Mouse (Mus musculus): ENCODE results near the gene Cpn1. TPM values are rescaled to one million over a fixed set of nuclear protein-coding genes. Genes with fewer than 3 reads are reported as not detected.

Gene Cpn1
- total and polyA plus RNA-seq, 2 experiments from 2014 or later, result 0.57 to 0.74 TPM

DNA sequence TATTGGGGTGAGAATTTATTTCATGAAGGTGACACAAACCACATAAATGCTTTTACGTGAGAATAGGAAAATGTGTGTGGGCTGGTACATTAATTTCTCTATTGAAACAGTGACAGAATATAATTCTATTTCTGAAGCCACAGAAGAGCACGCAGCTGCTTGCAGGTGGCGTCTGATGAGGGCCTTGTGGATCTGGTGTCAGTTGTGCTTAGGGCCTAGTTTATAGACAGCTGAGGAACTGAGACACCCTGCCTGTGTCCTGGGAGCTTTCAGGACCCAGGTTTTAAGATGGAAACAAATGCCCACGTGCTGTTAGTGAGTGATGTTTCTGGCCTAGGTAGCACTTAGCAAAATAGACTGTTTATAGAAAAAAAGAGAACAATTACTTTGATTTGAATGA is 18.7 kb upstream of the Cpn1 start:
- Histone ChIP-seq H3K9me3 (ENCODE audit: low read length) (no peaks in the 10 kb centered on the region), H3K27ac (ENCODE audit: low read depth, low read length) (no peak overlapping the region), H3K4me2 (ENCODE audit: low read depth) (no peak overlapping the region), H3K27me3 (ENCODE audit: insufficient read depth, low read length) (no peaks in the 10 kb centered on the region), H3K36me3 (ENCODE audit: insufficient read depth) (no peaks in the 10 kb centered on the region), H3K4me1 (ENCODE audit: insufficient read depth) (no peaks in the 10 kb centered on the region), H3K4me3 (ENCODE audit: low read depth, low read length) (no peak overlapping the region), H3K9ac (no peak overlapping the region)
- TF ChIP-seq CTCF (IDR thresholded peaks at IDR 0.05; ENCODE audit: low read depth), result no peak
- DNase-seq (no peak), ATAC-seq (no peak)
- 68% methylated on average over 4 of the region's 4 CpGs for WGBS

DNA sequence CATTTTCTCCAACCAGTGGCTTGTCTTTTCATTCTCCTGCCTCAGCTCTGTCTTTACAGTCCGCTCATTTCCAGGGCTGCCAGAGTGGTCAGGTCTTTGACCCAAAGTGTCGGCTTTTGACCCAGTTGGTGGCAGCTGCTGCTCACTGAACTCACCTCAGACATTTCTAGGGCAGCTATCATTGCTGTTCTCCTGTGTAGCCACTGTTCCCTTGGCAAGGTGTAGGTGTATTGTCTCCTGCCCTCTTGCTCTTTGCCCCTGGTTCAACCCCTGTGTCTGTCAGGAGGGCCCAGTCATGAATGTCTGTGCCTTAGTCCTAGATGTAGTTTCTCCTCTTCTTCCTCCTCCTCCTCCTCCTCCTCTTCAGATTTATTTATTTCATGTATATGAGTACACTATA is 17.9 kb upstream of the Cpn1 start:
- TF ChIP-seq CTCF (IDR thresholded peaks at IDR 0.05; ENCODE audit: low read depth), result no peak
- H3K27ac ChIP-seq (ENCODE audit: low read depth, low read length), result no peak overlapping the region
- ATAC-seq, result no peak
- WGBS, result 92% methylated on average over 2 of the region's 2 CpGs
- no peak for DNase-seq
- H3K36me3 ChIP-seq (ENCODE audit: insufficient read depth), result no peaks in the 10 kb centered on the region
- no peaks in the 10 kb centered on the region for H3K9me3 ChIP-seq (ENCODE audit: low read length)
- H3K9ac ChIP-seq, result no peak overlapping the region
- H3K4me2 ChIP-seq (ENCODE audit: low read depth), result no peak overlapping the region
- H3K27me3 ChIP-seq (ENCODE audit: insufficient read depth, low read length), result no peaks in the 10 kb centered on the region
- no peaks in the 10 kb centered on the region for H3K4me1 ChIP-seq (ENCODE audit: insufficient read depth)
- no peak overlapping the region for H3K4me3 ChIP-seq (ENCODE audit: low read depth, low read length)

DNA sequence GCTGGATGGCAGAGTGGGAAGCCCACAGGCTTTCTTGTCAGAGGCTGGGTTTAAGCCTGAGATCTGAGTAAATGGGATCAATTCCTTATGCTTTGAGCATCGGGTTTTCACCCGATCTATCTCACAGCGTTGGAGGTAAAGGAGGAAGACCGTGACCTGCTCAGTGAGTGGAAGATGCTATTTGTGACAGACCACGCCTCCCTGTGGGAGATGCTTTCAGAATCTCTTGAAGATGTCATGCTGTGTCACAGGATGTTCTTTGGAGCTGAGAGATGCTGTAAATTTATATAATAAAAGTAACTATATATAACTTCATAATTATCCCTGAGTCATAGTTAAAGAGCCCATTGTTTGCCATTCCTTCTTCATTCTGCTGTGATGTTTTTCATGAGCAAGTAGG is 14.4 kb upstream of the Cpn1 start:
- no peaks in the 10 kb centered on the region for H3K27me3 ChIP-seq (ENCODE audit: insufficient read depth, low read length)
- no peak for TF ChIP-seq CTCF (IDR thresholded peaks at IDR 0.05; ENCODE audit: low read depth)
- ATAC-seq, result no peak
- H3K36me3 ChIP-seq (ENCODE audit: insufficient read depth), result no peaks in the 10 kb centered on the region
- no peak for DNase-seq
- no peak overlapping the region for H3K9ac ChIP-seq
- no peak overlapping the region for H3K27ac ChIP-seq (ENCODE audit: low read depth, low read length)
- 74% methylated on average over 5 of the region's 5 CpGs for WGBS
- H3K4me1 ChIP-seq (ENCODE audit: insufficient read depth), result no peaks in the 10 kb centered on the region
- no peak overlapping the region for H3K4me3 ChIP-seq (ENCODE audit: low read depth, low read length)
- H3K9me3 ChIP-seq (ENCODE audit: low read length), result no peaks in the 10 kb centered on the region
- H3K4me2 ChIP-seq (ENCODE audit: low read depth), result no peak overlapping the region

DNA sequence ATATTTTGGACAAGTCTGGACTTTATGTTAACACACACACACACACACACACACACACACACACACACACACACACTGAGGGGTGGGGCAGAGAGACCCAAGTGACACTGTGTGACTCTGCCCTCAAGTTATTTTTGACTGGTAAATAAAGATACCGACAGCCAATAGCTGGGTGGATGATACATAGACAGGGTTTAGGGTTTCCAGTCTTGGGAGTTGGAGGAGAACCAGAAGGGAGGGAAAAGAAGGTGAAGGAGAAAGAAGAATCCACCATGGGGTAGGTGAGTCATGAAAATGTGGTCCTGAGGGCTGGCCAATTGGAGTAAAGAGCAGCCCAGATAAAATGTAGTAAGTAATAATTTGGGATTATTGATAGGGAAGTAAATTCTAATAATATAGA is 13.7 kb upstream of the Cpn1 start:
- no peaks in the 10 kb centered on the region for H3K27me3 ChIP-seq (ENCODE audit: insufficient read depth, low read length)
- ATAC-seq (no peak), DNase-seq (no peak)
- no peak overlapping the region for H3K4me2 ChIP-seq (ENCODE audit: low read depth)
- WGBS, result 88% methylated on average over 1 of the region's 1 CpGs
- no peak for TF ChIP-seq CTCF (IDR thresholded peaks at IDR 0.05; ENCODE audit: low read depth)
- no peaks in the 10 kb centered on the region for H3K36me3 ChIP-seq (ENCODE audit: insufficient read depth)
- H3K4me1 ChIP-seq (ENCODE audit: insufficient read depth), result no peaks in the 10 kb centered on the region
- no peak overlapping the region for H3K9ac ChIP-seq
- H3K4me3 ChIP-seq (ENCODE audit: low read depth, low read length), result no peak overlapping the region
- no peak overlapping the region for H3K27ac ChIP-seq (ENCODE audit: low read depth, low read length)
- no peaks in the 10 kb centered on the region for H3K9me3 ChIP-seq (ENCODE audit: low read length)

DNA sequence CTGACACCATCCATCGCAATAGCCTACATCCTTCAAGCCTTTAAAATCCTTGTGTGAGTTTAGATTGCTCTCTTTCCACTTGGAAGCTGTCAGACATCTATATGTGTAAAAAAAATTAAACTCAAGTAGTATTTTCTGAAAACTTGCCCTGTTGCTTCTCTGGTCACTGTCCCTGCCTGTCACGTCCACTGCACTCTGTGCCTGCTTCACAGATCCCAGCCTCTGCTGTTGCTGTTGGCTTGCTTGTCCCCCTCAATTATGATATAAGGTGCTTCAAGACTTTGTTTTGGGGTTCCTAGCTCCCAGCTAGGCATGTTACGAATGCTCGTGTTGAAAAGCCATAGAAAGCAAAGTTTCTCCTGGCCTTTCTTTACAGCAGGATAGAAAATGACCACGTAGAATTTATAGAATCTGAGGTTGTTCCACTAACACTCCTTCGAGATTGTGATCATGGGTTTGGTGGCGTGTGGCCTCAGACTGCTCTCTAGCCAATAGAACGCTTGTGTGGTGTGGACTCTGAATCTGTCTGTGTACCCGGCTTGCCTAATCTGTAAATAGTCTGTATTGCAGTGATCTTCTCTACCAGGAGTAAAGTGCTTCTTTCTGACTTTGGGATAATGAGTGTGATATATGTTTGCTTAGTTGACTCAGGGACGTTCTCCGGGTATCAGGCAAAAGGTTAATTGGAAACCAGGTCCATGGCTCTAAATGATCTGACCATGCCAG is 12.6 kb upstream of the Cpn1 start:
- Histone ChIP-seq H3K9ac (no peak overlapping the region), H3K27ac (ENCODE audit: low read depth, low read length) (no peak overlapping the region), H3K36me3 (ENCODE audit: insufficient read depth) (no peaks in the 10 kb centered on the region), H3K9me3 (ENCODE audit: low read length) (no peaks in the 10 kb centered on the region), H3K4me2 (ENCODE audit: low read depth) (no peak overlapping the region), H3K27me3 (ENCODE audit: insufficient read depth, low read length) (no peaks in the 10 kb centered on the region), H3K4me3 (ENCODE audit: low read depth, low read length) (no peak overlapping the region), H3K4me1 (ENCODE audit: insufficient read depth) (no peaks in the 10 kb centered on the region)
- 82% methylated on average over 11 of the region's 11 CpGs for WGBS
- no peak for DNase-seq
- ATAC-seq, result no peak
- no peak for TF ChIP-seq CTCF (IDR thresholded peaks at IDR 0.05; ENCODE audit: low read depth)

DNA sequence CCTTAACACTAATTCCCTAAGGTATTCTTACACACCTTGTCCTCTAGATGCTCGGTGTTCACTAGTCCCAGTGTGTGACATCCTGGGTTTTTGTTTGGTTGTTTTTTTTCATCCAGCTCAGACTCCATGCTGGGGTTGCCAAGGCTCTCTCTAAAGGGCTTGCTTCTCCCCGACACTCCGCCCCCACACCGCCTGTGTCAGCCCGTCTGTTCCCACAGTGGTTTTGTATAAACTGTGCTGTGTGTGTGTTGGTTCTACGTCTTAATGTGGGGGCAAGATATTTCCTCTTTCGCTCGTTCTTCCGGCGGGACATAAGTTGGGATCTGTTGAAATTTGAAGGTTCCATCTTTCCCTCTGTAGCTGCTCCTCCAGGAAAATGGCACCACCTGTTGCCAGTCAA is 11.7 kb upstream of the Cpn1 start:
- H3K27me3 ChIP-seq (ENCODE audit: insufficient read depth, low read length), result no peaks in the 10 kb centered on the region
- ATAC-seq (no peak), DNase-seq (no peak)
- H3K4me2 ChIP-seq (ENCODE audit: low read depth), result no peak overlapping the region
- 84% methylated on average over 10 of the region's 10 CpGs for WGBS
- no peaks in the 10 kb centered on the region for H3K4me1 ChIP-seq (ENCODE audit: insufficient read depth)
- TF ChIP-seq CTCF (IDR thresholded peaks at IDR 0.05; ENCODE audit: low read depth), result no peak
- H3K4me3 ChIP-seq (ENCODE audit: low read depth, low read length), result no peak overlapping the region
- H3K36me3 ChIP-seq (ENCODE audit: insufficient read depth), result no peaks in the 10 kb centered on the region
- H3K27ac ChIP-seq (ENCODE audit: low read depth, low read length), result no peak overlapping the region
- H3K9me3 ChIP-seq (ENCODE audit: low read length), result no peaks in the 10 kb centered on the region
- no peak overlapping the region for H3K9ac ChIP-seq

DNA sequence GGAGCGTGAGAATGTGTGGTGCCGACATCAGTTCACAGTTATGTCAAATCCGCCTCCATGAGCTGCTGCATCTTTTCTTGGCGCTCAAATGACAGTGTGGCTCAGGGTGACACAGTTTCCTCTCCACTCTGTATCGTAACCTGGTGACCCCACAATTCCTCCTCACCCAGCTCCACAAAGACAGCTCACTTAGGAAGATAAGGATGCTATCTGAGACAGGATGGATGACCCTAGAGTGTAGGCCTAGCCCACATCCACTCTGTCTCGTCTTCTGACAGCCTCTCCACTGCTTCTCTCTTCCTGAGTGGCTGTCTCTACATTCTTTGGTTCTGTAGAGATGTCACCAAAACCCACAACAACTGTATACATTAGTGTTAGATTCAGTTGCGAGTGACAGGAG is 9.1 kb upstream of the Cpn1 start:
- no peak for TF ChIP-seq CTCF (IDR thresholded peaks at IDR 0.05; ENCODE audit: low read depth)
- no peak overlapping the region for H3K9ac ChIP-seq
- no peaks in the 10 kb centered on the region for H3K4me1 ChIP-seq (ENCODE audit: insufficient read depth)
- ATAC-seq (no peak), DNase-seq (no peak)
- no peak overlapping the region for H3K4me3 ChIP-seq (ENCODE audit: low read depth, low read length)
- no peaks in the 10 kb centered on the region for H3K36me3 ChIP-seq (ENCODE audit: insufficient read depth)
- H3K9me3 ChIP-seq (ENCODE audit: low read length), result no peaks in the 10 kb centered on the region
- WGBS, result 86% methylated on average over 7 of the region's 7 CpGs
- H3K27ac ChIP-seq (ENCODE audit: low read depth, low read length), result no peak overlapping the region
- H3K27me3 ChIP-seq (ENCODE audit: insufficient read depth, low read length), result no peaks in the 10 kb centered on the region
- no peak overlapping the region for H3K4me2 ChIP-seq (ENCODE audit: low read depth)

All from forebrain, postnatal 0 days (tissue).